Mouse (Mus musculus): Measurements from ENCODE around the gene Dcdc2b.

- TF ChIP-seq CTCF (IDR thresholded peaks at IDR 0.05; ENCODE audit: insufficient read depth, low read length) (no peak), POLR2A (IDR thresholded peaks at IDR 0.05; ENCODE audit: borderline replicate concordance, extremely low read depth, low read depth, low read length) (no peak)
These were observed 41.6 kb downstream of the Dcdc2b start for GRCm38 (mm10) chr4:129572236-129573092.
